Comparison of ENCODE assay signal across 14 mouse cellular contexts in genomic region chr8:61574526-61574925, GRCm38 (mm10).
DNase-seq lines count a peak whose midpoint lies in the region; ATAC-seq and TF ChIP-seq lines count a peak whose summit lies in the region.
"Had no signal": no experiment of that assay in that cellular context is flagged by ENCODE, and none has a peak within 500 bp of the region (broad histone marks: within the 10 kb centered on the region; RNA-seq: fewer than 3 reads in every experiment).

No protein-coding gene starts in this region.

- no peaks in the 10 kb centered on the region for H3K27me3 ChIP-seq in kidney, adult 2 months (replicated peaks; ENCODE audit: control insufficient read depth, insufficient read depth, low read length)
- H3K27me3 ChIP-seq in lung, embryonic 15.5 days = no peaks in the 10 kb centered on the region
- H3K27me3 ChIP-seq in stomach, embryonic 15.5 days (replicated peaks) = no peaks in the 10 kb centered on the region
- H3K27me3 ChIP-seq: neural tube, embryonic 15.5 days had no signal

- TF ChIP-seq POLR2A in kidney, adult 2 months (IDR thresholded peaks at IDR 0.05; ENCODE audit: low read depth, low read length) = no peak

- H3K4me2 ChIP-seq in lung, embryonic 15.5 days = no peak overlapping the region
- no peak overlapping the region for H3K4me2 ChIP-seq in stomach, embryonic 15.5 days
- H3K4me2 ChIP-seq: neural tube, embryonic 15.5 days had no signal

- no peak for TF ChIP-seq CTCF in kidney, adult 2 months (conservative IDR thresholded peaks at IDR 0.05; ENCODE audit: insufficient read depth, insufficient read length, low read depth, low read length)
- no peak for TF ChIP-seq CTCF in layer of hippocampus, adult 2 months (conservative IDR thresholded peaks at IDR 0.05)

- peak; percentile 28; the same call in 1 of the 2 replicates for ATAC-seq in lung, embryonic 15.5 days (ENCODE audit: borderline replicate concordance, extremely low read depth, low FRiP score, low TSS enrichment)
- ATAC-seq in stomach, embryonic 15.5 days (ENCODE audit: insufficient read depth, low FRiP score, low read depth) = peak; percentile 50; the same call in 1 of the 2 replicates
- ATAC-seq: CD4-positive, CD25-positive, alpha-beta regulatory T cell, adult 4 months; midbrain, embryonic 16.5 days had no signal

- WGBS in kidney, adult 2 months = 70% methylated on average over 7 of the region's 7 CpGs
- 49% methylated on average over 7 of the region's 7 CpGs for WGBS in lung, embryonic 15.5 days
- WGBS in stomach, embryonic 15.5 days = 64% methylated on average over 7 of the region's 7 CpGs

- peak; percentile 92 for DNase-seq in heart, adult 11 months
- no peak for DNase-seq in heart, postnatal 36 days
- peak; percentile 39 for DNase-seq in kidney, adult 2 months
- DNase-seq in kidney, postnatal 25 days = no peak
- no peak for DNase-seq in lung, postnatal 25 days (ENCODE audit: low spot score)
- DNase-seq in layer of hippocampus, adult 2 months (ENCODE audit: low spot score in 2 of 2) = no peak
- DNase-seq: cerebellum, adult 8-10 months; kidney, adult 11 months; spleen, adult 18-20 months had no signal

- H3K9me3 ChIP-seq in lung, embryonic 15.5 days = no peaks in the 10 kb centered on the region
- H3K9me3 ChIP-seq in stomach, embryonic 15.5 days = no peaks in the 10 kb centered on the region
- H3K9me3 ChIP-seq: neural tube, embryonic 15.5 days had no signal

- H3K36me3 ChIP-seq in kidney, adult 2 months (ENCODE audit: control insufficient read depth, insufficient read depth, low read length) = no peaks in the 10 kb centered on the region
- H3K36me3 ChIP-seq in lung, embryonic 15.5 days = 0 out of 2 replicates have a peak, but pooled peaks cover 9% of the 10 kb centered on the region
- no peaks in the 10 kb centered on the region for H3K36me3 ChIP-seq in stomach, embryonic 15.5 days
- H3K36me3 ChIP-seq: neural tube, embryonic 15.5 days had no signal

- H3K9ac ChIP-seq in lung, embryonic 15.5 days = no peak overlapping the region
- H3K9ac ChIP-seq in stomach, embryonic 15.5 days = no peak overlapping the region
- H3K9ac ChIP-seq: neural tube, embryonic 15.5 days had no signal

- no peak overlapping the region for H3K27ac ChIP-seq in kidney, adult 2 months (ENCODE audit: insufficient read depth, low read depth, low read length)
- peak overlapping the region; percentile 8; the same call in 1 of the 2 replicates for H3K27ac ChIP-seq in lung, embryonic 15.5 days
- no peak overlapping the region; the same call in 1 of the 2 replicates for H3K27ac ChIP-seq in stomach, embryonic 15.5 days
- no peak overlapping the region for H3K27ac ChIP-seq in layer of hippocampus, adult 2 months
- H3K27ac ChIP-seq: neural tube, embryonic 15.5 days had no signal

- no peak overlapping the region for H3K4me3 ChIP-seq in kidney, adult 2 months (ENCODE audit: insufficient read depth, low read depth, low read length)
- H3K4me3 ChIP-seq in lung, embryonic 15.5 days = no peak overlapping the region
- H3K4me3 ChIP-seq in stomach, embryonic 15.5 days (replicated peaks) = no peak overlapping the region
- no peak overlapping the region for H3K4me3 ChIP-seq in layer of hippocampus, adult 2 months
- H3K4me3 ChIP-seq: neural tube, embryonic 15.5 days had no signal

- H3K4me1 ChIP-seq in kidney, adult 2 months (ENCODE audit: control insufficient read depth, insufficient read depth, low read length) = peaks cover 15% of the 10 kb centered on the region
- H3K4me1 ChIP-seq in lung, embryonic 15.5 days = peaks cover 46% of the 10 kb centered on the region
- H3K4me1 ChIP-seq in stomach, embryonic 15.5 days = peaks cover 17% of the 10 kb centered on the region
- H3K4me1 ChIP-seq: neural tube, embryonic 15.5 days had no signal

- intact Hi-C loops in heart, postnatal 36 days (cut with DNase I) = no loop called here

Comparison
In these comparisons a context has a peak if more than half of its experiments do, and no peak if none do; other contexts are left out.
1. DNase-seq: peak in heart, adult 11 months (single experiment) and kidney, adult 2 months (single experiment); none in heart, postnatal 36 days (0 of 2), kidney, postnatal 25 days (0 of 2), lung, postnatal 25 days (single experiment) and layer of hippocampus, adult 2 months (0 of 2).